Mouse (Mus musculus) WW6 (cell line): ENCODE measurements around the gene Insc.
"Not testable (repeated sequence)": the region's sequence is repeated elsewhere in the genome, so short reads cannot be mapped to it uniquely, and the experiment has no call there.

Source experiments
- DNase-seq: peaks from one replicate; pipeline ENCODE4 v3.0.0-alpha.2; 2013; ENCODE audit warnings: low read depth, low spot score

Gene Insc

GRCm38 (mm10) chr7:114743022-114743780 is at the start of gene Insc:
Gene Insc (plus strand): TSS chr7:114743694.
- no peak for DNase-seq

GRCm38 (mm10) chr7:114700871-114701270 is 42.6 kb upstream of the Insc start:
- no peak for DNase-seq

- no peak for DNase-seq
These were observed 36.8 kb upstream of the Insc start for GRCm38 (mm10) chr7:114706716-114707115.

- no peak for DNase-seq
These were observed 36.1 kb upstream of the Insc start for GRCm38 (mm10) chr7:114707398-114707797.

- no peak for DNase-seq
These were observed 33.1 kb upstream of the Insc start for GRCm38 (mm10) chr7:114710419-114710818.

GRCm38 (mm10) chr7:114712523-114712922 is 31.0 kb upstream of the Insc start:
- DNase-seq = no peak

- no peak for DNase-seq
These were observed 25.2 kb upstream of the Insc start, which contains the start of gene Calcb for GRCm38 (mm10) chr7:114718300-114718699. Gene Calcb (plus strand): TSS chr7:114718643.

- peak; percentile 22 for DNase-seq
These were observed 23.9 kb upstream of the Insc start for GRCm38 (mm10) chr7:114719381-114720131.

- DNase-seq = not testable (repeated sequence)
These were observed 13.8 kb upstream of the Insc start for GRCm38 (mm10) chr7:114729696-114730095.

- no peak for DNase-seq
These were observed 12.3 kb upstream of the Insc start for GRCm38 (mm10) chr7:114731175-114731574.

GRCm38 (mm10) chr7:114731700-114732099 is 11.8 kb upstream of the Insc start:
- not testable (repeated sequence) for DNase-seq

GRCm38 (mm10) chr7:114736256-114736655 is 7.2 kb upstream of the Insc start:
- DNase-seq = no peak

- DNase-seq = no peak
These were observed 5.3 kb upstream of the Insc start for GRCm38 (mm10) chr7:114738166-114738565.

- peak; percentile 40 for DNase-seq
These were observed 2.9 kb upstream of the Insc start for GRCm38 (mm10) chr7:114740360-114741165.

- no peak for DNase-seq
These were observed 1.2 kb downstream of the Insc start for GRCm38 (mm10) chr7:114744639-114745245.

GRCm38 (mm10) chr7:114745481-114746271 is 2.2 kb downstream of the Insc start:
- DNase-seq = no peak

GRCm38 (mm10) chr7:114747596-114747995 is 4.1 kb downstream of the Insc start:
- DNase-seq = no peak

- no peak for DNase-seq
These were observed 4.7 kb downstream of the Insc start for GRCm38 (mm10) chr7:114748239-114748638.

- DNase-seq = no peak
These were observed 10.0 kb downstream of the Insc start for GRCm38 (mm10) chr7:114753471-114753870.

GRCm38 (mm10) chr7:114754196-114754595 is 10.7 kb downstream of the Insc start:
- DNase-seq = no peak

- DNase-seq = no peak
These were observed 11.1 kb downstream of the Insc start for GRCm38 (mm10) chr7:114754626-114755025.
